Mouse (Mus musculus) induced T-regulatory cell, adult 2 months (primary cell): Measurements from ENCODE around the gene Vmn1r72.
A peak's percentile ranks its signal among the peaks of the same experiment; 100 is the strongest.
"Not testable (repeated sequence)": the region's sequence is repeated elsewhere in the genome, so short reads cannot be mapped to it uniquely, and the experiment has no call there.

ENCODE experiments used
- DNase-seq: peaks from one replicate; pipeline ENCODE4 v3.0.0-alpha.2; 2012; ENCODE audit warnings: low read depth

Gene Vmn1r72

DNA sequence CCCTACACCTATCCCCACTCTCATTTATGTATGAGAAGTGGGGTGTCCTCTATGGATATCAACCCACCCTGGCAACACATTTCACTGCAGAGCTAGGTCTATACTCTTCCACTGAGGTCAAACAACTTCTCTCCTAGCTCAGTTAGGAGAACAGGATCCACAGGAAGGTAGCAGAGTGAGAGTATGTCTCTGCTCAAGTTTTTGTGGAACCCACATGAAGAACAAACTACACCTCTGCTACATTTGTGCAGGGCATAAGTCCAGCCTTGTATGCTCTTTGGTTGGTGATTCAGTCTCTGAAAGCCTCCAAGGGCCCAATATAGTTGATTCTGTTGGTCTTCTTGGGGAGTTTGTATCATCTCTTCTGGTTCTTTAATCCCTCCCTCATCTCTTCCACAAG is at the start of gene Vmn1r72:
Gene Vmn1r72, minus strand, starts transcription at position 101 of the 400 bp plus-strand sequence.
- DNase-seq: not testable (repeated sequence)

- DNase-seq: peak; percentile 7
These were observed 62.9 kb downstream of the Vmn1r72 start for GRCm38 (mm10) chr7:11617082-11617481.
